Mouse (Mus musculus) C3H10T1/2 (cell line): ENCODE measurements around the gene Cdkl2. TPM values are rescaled to one million over a fixed set of nuclear protein-coding genes. Genes with fewer than 3 reads are reported as not detected.

Experiments used
- polyA plus RNA-seq, 2 experiments: library from polyadenylated mRNA; unstranded; fragments of >200 nt; fragmentation: generic; extraction: Trizol; gene quantifications; one replicate each; pipeline ENCODE4 v1.2.1; 2012; ENCODE audit warnings: missing spikeins in 2 of 2

The Cdkl2 gene
- 1 to 10 TPM in 1 of 2 experiments, under 1 TPM in 1; 0.12 to 1.6 TPM for polyA plus RNA-seq

DNA sequence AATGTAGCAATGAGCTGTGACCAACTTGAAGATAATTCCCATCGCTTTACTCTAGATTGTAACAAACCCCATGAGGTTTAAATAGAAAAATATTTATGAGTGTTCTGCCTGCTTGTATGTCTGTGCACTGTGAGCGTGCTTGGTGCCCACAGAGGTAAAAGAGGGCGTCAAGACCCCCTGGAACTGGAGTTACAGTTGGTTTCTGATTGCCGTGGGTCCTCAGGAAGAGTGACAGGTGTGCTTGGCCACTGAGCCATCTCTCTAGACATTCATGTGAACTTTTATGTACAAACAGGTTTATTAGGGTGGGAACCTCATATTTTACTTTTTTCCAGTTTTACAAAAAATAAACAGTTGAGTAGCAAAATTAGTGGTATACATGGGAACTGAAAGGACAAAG is at the start of gene Cdkl2:
TSS of gene Cdkl2 (minus strand) at position 101 of the 400 bp plus-strand sequence.

DNA sequence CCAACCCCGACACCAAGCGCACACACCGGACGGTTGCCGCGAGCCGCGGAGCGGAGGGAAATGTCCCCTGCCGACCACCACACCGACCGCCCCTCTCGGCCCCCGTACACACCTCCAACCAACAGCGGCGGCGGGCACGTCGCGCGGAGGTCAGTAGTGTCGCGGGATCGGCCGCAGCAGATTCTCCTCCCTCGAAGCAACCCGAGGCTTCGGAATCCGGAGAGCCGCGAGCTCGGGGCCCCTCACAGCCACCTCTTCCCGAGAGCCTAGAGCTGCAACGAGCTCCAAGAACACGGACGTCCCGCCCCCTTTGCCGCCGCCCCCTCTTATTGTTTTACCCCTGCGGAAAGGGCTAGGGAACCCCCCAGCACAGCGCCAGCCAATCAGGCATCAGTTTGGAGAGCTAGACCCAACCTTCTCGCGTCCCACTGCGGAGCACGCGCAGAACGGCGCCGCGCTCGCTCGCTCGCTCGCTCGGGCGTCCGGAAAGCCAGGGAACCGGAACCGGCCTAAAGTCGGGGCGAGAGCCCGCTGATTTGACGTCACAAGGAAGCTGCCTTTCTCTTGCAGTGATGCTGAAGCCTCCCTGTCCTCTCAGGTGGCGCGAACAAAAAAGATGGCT is 39.8 kb upstream of the Cdkl2 start, which contains the start of gene G3bp2:
TSS of gene G3bp2 (minus strand) at position 303 of the 622 bp plus-strand sequence.

DNA sequence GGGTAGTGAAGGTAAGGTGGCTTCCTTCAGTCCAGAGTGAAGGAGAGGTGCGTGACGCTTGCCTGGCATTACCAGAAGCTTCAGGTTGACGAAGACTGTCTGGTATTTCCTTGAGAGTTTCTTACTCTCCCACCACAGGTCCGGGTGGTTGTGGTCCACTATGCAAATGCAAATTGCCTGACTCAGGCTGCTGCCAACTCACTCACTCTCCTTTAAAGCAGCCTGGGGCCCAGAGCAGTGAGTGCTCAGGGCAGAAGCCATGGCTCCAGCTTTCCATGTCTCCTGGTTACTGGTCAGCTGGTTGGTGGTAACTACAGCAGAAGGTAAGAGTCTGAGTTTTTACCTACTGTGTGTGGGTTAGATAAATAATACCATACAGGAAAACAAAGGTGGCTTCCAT is 56.4 kb downstream of the Cdkl2 start, which contains the start of gene Odaph:
TSS of gene Odaph (plus strand) at position 240 of the 400 bp plus-strand sequence.

DNA sequence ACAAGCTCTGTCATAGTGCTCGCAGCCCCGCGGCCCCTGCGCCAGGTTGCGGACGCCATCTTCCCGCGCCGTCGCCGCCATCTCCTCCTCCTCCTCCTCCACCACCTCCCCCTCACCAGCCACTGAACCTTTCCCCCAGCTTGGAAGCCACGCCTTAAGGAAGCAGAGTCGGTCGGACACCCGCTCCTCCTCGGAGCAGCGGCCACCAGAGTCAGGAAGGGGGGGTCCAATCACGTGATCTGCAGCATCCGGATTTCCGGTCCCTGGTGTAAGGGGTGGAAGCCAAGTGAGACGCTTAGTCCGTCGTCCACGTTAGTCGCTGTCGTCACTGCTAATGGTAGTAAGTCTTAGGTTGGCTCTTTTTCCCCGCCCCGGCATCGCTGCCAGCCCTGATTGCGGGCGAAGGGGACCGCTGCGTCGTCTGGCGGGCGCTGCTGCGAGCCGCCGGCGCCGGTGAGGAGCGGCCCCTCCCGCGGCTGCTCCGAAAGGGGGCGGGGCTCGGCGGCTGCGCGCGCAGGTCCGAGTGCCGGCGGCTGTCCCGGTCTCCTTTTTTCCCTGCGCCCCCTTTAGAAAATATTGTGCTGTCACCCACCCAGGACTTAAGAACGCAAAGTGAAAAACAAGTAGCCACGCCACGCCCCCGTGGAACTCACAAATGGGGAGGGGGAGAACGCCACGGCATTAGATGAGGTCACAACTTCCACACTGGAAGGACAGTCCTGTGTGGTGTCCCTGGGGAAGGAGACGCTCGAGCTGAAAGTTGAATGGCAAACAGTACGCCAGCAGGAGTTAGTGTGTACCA is 80.8 kb downstream of the Cdkl2 start, which contains the start of gene Rchy1:
TSS of gene Rchy1 (minus strand) at position 430 of the 802 bp plus-strand sequence.

Other genes with a start within 250 kb of the Cdkl2 start
- 10 to 100 TPM in 1 of 2 experiments, 1 to 10 TPM in 1; 8.8 to 34.6 TPM for gene Rchy1, start 80.8 kb downstream of the Cdkl2 start, polyA plus RNA-seq
- gene Odaph, start 56.4 kb downstream of the Cdkl2 start, polyA plus RNA-seq = under 1 TPM in 1 of 2 experiments, not detected in 1; 0.11 TPM
- 10 to 100 TPM in 1 of 2 experiments, 1 to 10 TPM in 1; 3.2 to 21.7 TPM for gene G3bp2, start 39.8 kb upstream of the Cdkl2 start, polyA plus RNA-seq
- gene Uso1, start 94.1 kb upstream of the Cdkl2 start, polyA plus RNA-seq = 10 to 100 TPM in 1 of 2 experiments, 1 to 10 TPM in 1; 2.4 to 20.9 TPM
- gene U90926, start 171.5 kb upstream of the Cdkl2 start, polyA plus RNA-seq = not detected
- gene Ppef2, start 212.4 kb upstream of the Cdkl2 start, polyA plus RNA-seq = under 1 TPM; 0.06 to 0.40 TPM
- gene Naaa, start 234.3 kb upstream of the Cdkl2 start, polyA plus RNA-seq = 10 to 100 TPM in 1 of 2 experiments, 1 to 10 TPM in 1; 2.1 to 43.8 TPM